Mouse (Mus musculus): ENCODE measurements around the gene Mrpl53.

DNA sequence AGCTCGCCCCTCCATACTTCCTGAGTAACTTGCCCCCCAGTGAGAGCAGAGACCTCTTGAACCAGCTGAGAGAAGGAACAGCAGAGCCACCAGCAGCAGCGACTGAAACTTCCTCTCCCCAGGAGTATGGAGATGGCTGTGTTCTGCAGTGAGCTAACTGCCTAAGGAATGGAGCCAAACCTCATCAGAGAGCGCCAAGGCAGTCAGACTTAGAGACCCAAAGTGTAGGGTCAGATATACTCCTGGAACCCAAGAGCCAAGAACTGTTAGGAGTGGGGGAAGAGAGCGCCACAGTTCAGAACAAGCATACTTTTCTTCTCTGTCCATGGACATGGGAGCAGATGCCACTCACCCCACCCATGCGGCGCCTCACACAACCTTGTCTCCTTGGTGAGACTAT, 42.4 kb upstream of the Mrpl53 start:
- TF ChIP-seq POLR2A (IDR thresholded peaks at IDR 0.05; ENCODE audit: extremely low read depth, insufficient read depth, low read length) (no peak), CTCF (IDR thresholded peaks at IDR 0.05; ENCODE audit: extremely low read depth, insufficient read depth, low read length) (no peak)
